Mouse (Mus musculus) layer of hippocampus, postnatal 25 days (tissue): ENCODE measurements around the gene Pcsk6. TPM values are rescaled to one million over a fixed set of nuclear protein-coding genes. Genes with fewer than 3 reads are reported as not detected.

ENCODE experiments used
- DNase-seq, 2 experiments: peaks; one replicate each; pipeline ENCODE4 v3.0.0; 2022; ENCODE audit warnings: mixed read lengths in 2 of 2, low spot score in 1 of 2; ENCODE audit errors: extremely low spot score in 1 of 2
- total RNA-seq, 2 experiments: library from RNA; stranded (reverse); gene quantifications; 2 replicates each; pipeline ENCODE4 v1.2.3; 2021

The Pcsk6 gene
- total RNA-seq, 2 experiments from 2014 or later = 13.7 to 16.4 TPM

DNA sequence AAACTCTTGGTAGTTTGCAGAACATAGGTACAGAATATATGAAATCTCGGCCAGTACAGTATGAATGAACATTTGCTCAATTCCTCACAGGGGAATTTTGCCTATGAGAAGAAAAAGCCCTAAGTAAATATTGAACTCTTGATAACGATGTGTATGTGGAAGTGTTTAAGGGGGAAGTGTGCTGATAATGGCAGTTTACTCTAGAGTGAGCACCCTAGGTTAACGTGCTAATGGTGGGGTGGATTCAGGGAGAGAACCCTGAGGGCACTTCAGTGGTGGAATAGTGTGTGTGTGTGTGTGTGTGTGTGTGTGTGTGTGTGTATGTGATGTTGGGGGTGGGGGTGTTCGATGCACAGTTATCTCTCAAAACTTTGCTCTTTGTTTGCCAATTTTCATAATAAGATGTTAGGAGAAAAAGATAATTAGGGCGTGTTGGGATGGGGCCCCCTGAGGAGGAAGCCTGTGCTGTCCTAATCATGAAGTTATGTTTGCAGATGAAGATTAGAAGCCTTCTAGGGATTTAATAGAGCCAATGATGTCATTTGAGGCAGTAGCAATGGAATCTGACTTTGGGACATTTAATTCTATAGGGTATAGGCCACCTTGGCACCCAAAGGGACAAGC is 19.2 kb downstream of the Pcsk6 start:
- DNase-seq = no peak

GRCm38 (mm10) chr7:65881290-65881688 is 19.8 kb downstream of the Pcsk6 start:
- DNase-seq = no peak

GRCm38 (mm10) chr7:65884928-65885327 is 23.4 kb downstream of the Pcsk6 start:
- no peak for DNase-seq

DNA sequence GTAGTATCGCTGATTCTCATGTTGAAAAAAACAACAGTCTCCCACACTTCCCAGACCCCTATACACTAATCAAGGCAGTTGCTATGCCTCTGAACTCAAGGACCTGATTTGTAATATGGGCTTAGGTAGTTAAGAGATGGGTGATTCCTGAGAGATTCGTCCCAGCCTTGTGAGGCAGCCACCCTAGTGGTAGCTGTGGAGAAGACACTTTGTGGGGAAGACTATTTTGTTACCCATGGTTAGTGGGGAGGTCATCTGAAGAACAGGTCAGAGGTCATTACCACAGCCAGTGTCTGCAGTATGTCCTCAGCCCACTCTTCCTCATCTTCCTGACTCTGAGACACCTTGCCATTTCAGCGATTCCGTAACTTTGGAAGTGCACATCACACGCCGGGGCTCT is 24.3 kb downstream of the Pcsk6 start:
- no peak for DNase-seq

DNA sequence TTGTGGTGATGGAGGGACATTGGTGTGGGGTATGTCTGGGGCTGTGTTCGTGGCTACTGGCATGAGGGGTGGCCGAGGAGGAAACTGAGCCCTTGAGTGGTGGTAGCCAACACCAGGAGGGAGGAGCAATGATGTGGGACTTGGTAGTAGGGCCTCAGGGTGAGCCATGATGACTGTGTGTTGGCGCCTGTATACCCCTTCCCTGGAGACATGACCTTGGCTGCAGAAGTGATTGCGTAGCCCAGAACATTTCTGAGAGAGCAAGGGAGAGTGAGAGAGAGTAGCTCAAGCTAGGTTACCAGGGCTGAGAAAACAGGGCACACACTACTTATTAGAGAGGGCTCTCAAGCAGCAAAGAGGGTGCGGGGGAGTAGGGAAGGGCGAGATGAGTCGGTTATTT is 30.3 kb downstream of the Pcsk6 start:
- no peak for DNase-seq

GRCm38 (mm10) chr7:65892264-65892828 is 30.8 kb downstream of the Pcsk6 start:
- no peak for DNase-seq

GRCm38 (mm10) chr7:65893546-65893945 is 32.0 kb downstream of the Pcsk6 start:
- no peak for DNase-seq

DNA sequence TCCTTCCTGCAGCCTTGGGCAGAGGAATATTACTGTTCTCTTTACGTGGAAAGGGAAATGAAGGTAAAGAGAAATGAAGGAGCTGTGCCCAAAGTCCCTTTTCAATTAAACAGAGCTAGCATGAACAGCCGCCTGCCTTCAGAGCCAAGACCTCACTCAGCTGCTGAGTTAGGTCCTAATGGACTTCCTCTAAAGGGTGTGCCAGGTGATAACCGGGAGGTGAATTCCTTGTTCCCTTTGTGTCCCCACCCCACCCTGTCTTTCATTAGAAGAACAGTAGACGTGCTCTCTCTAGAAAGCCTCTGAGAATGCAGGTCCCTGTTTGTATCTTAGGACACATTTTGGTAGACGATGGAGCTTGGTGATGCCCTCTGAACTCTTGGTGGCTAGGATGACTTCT is 33.7 kb downstream of the Pcsk6 start:
- DNase-seq = no peak

DNA sequence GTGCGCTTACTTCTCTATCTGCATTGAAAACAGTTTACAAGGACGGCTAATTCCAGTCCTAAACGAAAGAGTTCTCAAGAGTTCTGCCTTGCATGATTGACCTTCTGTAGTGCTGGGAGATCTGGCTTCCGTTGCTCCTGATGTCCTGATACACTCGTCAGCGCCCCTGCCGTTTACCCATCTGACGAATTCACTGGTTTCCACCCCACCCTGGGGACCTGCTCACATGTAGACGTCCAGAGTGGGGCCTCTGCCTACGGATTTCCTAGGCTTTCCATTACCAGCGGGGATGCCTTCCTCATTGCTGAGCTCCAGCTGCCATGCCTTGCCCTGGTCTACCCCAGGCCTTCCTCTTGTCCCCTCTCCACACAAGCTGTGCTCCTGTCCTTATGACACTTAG is 39.7 kb downstream of the Pcsk6 start:
- no peak for DNase-seq

DNA sequence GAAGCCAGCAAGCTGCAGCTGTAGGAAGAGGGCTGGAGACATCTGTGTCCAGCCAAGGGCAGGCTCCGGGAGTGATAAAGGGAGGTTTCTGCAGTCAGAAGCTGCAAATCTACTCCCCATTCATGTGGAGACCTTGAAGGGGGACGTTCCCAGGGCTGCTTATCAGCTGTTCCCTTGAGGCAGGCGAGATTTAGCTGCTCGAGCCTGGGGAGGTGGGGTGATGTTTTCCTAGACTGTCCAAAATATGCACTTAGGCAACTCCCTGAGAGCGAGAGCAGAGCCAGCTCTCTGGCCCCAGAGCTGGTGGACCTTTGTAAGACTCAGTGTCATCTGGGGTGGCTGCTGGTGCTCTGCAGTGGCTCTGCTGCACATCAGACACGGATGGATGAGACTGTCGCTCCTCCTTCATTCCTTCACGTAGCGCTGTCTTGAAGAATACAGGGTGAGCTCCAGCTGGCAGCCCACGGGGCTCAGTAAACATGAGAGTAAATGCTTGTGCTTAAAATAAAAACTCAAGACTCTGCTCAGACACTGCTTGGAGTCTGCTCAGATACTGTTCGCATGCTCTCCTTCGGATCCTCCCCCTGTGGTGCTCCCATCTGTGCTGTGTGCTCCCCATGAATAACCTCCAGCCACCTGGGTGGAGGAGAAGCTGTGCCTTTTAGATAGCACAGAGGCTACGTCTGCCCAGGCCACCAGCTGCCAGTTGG is 41.1 kb downstream of the Pcsk6 start:
- peak in 1 of 2 experiments; percentile 8 for DNase-seq

- no peak for DNase-seq
These were observed 41.9 kb downstream of the Pcsk6 start for GRCm38 (mm10) chr7:65903456-65903855.

DNA sequence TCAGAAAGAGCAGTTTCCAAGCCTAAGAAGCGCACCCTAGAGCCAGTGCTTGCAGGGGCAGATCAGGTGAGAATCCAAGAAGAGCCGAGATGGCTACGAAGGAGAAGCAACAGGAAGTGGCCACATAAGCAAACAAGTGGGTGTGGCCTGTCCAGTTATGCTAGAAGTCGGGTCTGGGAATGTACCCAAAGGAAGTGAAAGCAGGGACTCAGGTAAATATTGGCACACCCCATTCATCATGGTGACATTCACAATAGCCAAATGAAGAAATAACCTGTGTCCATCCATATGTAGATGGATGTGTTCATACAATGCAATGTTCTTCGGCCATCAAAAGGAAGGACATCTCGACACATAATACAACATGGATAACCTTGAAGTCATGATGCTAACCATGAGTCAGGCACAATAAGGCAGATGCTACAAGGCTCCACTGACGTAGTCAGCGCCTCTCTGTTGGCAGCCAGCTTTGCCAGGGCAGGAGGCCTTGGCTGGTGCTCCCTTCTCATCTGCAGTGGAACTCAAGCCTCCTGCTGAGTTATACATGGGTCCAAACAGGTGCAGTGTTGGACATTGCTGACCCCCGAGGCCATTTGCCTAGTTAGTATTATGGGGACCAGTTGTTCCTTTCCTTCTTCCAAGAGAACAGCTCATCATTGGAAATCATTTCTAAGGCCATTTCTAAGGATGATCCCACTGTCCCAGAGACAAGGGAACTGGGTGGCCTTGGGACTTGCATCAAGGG is 45.2 kb downstream of the Pcsk6 start:
- no peak for DNase-seq

- no peak for DNase-seq
These were observed 48.0 kb downstream of the Pcsk6 start for GRCm38 (mm10) chr7:65909343-65910127.

- DNase-seq = no peak
These were observed 51.6 kb downstream of the Pcsk6 start for GRCm38 (mm10) chr7:65913088-65913610.

- no peak for DNase-seq
These were observed 53.3 kb downstream of the Pcsk6 start for GRCm38 (mm10) chr7:65914761-65915301.

DNA sequence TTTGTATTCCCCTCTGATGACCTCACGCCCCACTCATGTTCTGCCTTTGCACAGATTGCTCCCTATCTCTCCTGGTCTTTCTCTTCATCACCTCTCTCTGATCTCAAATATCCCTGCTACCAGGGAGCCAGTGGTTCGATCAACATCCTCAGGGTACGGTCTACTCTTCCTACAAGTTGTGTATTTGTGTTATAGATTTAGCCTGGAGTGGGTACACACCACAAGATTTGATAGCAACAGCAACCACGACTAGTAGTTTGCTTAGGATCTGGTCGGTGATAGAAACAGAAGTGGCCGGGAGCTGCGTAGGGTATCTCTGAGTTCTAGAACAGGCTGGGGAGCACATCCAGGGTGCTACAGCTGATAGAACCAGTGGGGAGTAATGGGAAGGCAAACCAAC is 54.3 kb downstream of the Pcsk6 start:
- no peak for DNase-seq

DNA sequence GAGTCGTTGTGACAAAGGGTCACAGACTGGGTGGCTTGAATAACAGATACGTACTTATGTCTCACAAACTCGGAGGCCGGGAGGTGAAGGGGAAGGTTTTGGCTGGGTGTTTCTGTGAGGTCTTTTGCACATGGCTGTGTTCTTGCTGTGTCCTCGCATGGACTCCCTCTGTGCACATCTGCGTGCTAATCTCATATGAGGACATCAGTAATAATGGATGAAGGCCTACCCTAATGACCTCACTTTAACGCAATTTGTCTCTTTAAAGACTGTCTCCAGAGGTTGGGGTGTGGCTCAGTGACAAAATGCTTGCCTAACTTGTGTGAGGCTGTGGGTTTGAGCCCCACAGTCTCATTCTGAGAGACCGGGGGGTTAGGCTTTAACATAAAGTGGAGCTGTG is 55.0 kb downstream of the Pcsk6 start:
- DNase-seq = no peak

DNA sequence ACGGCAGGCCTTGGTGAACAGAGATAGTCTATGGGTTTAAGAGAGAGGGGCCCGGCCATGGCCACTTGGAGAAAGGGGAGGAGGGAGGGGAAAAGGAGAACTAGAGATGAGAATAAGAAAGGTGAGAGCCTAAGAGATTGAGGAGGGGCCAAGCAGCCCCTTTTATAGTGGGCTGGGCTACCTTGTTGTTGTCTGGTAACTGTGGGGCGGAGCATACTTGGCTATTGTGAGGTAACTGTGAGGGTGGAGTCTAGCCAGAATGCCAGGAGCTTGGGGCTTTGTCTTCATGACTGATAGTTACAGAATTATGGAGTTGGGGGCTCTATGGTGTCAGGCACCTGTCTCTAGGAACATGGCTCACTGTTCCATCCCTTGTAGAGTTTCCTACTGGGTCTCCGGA is 56.9 kb downstream of the Pcsk6 start:
- no peak for DNase-seq

GRCm38 (mm10) chr7:65929398-65929797 is 67.9 kb downstream of the Pcsk6 start:
- no peak for DNase-seq

GRCm38 (mm10) chr7:65930478-65930877 is 68.9 kb downstream of the Pcsk6 start:
- no peak for DNase-seq
